Mouse (Mus musculus) embryonic facial prominence, embryonic 10.5 days (tissue): ENCODE measurements around the gene Tbcd. TPM values are rescaled to one million over a fixed set of nuclear protein-coding genes. Genes with fewer than 3 reads are reported as not detected.
"Not testable (repeated sequence)": the region's sequence is repeated elsewhere in the genome, so short reads cannot be mapped to it uniquely, and the experiment has no call there.

Experiments
- DNase-seq: peaks from one replicate; pipeline ENCODE4 v3.0.0-alpha.2; 2017; ENCODE audit warnings: low spot score
- H3K27ac ChIP-seq: fragments of 300-500 bp; sonication (generic); replicated peaks from 2 replicates; pipeline ENCODE4 v1.5.1; 2016; ENCODE audit warnings: mild to moderate bottlenecking
- H3K27me3 ChIP-seq: fragments of 300-500 bp; sonication (generic); replicated peaks from 2 replicates; pipeline ENCODE4 v1.6.1; 2016; ENCODE audit warnings: low read depth, mild to moderate bottlenecking; ENCODE audit not compliant: poor library complexity, severe bottlenecking
- H3K36me3 ChIP-seq: fragments of 300-500 bp; sonication (generic); replicated peaks from 2 replicates; pipeline ENCODE4 v1.6.1; 2016; ENCODE audit warnings: mild to moderate bottlenecking, moderate library complexity
- H3K4me1 ChIP-seq: fragments of 300-500 bp; sonication (generic); 2 replicates; pipeline ENCODE4 v1.6.1; 2016
- H3K4me3 ChIP-seq: fragments of 300-500 bp; sonication (generic); 2 replicates; pipeline ENCODE4 v1.5.1; 2016; ENCODE audit warnings: mild to moderate bottlenecking, moderate library complexity
- H3K9me3 ChIP-seq: fragments of 300-500 bp; sonication (generic); 2 replicates; pipeline ENCODE4 v1.6.1; 2016; ENCODE audit warnings: mild to moderate bottlenecking
- WGBS: fragments of 180-500 bp; shearing (Covaris S2); methylation state at CpG from one replicate; pipeline ENCODE4 v1.1.7; 2016; 5-methylcytosine and 5-hydroxymethylcytosine counted together
- polyA plus RNA-seq: library from polyadenylated mRNA; unstranded; fragments of >200 nt; fragmentation: Nextera tagmentation; extraction: Ambion mirVana; gene quantifications from 2 replicates; pipeline ENCODE4 v1.2.1, GENCODE M21; 2016

Gene Tbcd
- polyA plus RNA-seq, 1 experiment from 2014 or later = 55.0 TPM

DNA sequence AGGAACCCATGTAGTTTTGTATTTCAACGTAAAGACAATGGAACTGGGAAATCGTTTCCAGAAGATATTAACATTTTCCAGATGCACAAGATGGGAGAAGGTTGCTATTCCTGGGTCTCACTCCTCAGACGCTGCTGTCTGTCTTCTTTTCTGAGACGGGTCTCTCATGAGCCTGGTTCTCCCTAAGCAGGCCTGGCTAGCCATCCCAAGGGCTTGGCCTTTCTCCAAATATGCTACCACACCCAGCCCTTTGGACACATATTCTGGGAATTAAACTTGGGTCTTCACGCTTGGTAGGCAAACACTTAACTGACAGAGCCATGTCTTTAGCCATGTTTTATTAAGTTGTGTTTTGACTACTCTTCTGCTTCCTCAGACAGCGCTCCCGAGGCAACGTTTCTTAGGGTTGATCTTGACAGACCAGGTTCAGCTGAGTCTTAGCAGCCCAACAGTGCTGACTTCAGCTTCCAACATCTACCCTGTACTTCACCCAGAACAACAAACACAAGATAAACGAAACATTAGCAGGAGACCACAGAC lies 202.7 kb downstream of the Tbcd start:
- Histone ChIP-seq H3K4me1 (peaks cover 5% of the 10 kb centered on the region; the same call in 1 of the 2 replicates), H3K36me3 (peaks cover under 1% of the 10 kb centered on the region; the same call in 1 of the 2 replicates), H3K27me3 (no peaks in the 10 kb centered on the region), H3K27ac (no peak overlapping the region), H3K4me3 (no peak overlapping the region), H3K9me3 (no peaks in the 10 kb centered on the region)
- DNase-seq = no peak
- WGBS = 79% methylated on average over 9 of the region's 9 CpGs

DNA sequence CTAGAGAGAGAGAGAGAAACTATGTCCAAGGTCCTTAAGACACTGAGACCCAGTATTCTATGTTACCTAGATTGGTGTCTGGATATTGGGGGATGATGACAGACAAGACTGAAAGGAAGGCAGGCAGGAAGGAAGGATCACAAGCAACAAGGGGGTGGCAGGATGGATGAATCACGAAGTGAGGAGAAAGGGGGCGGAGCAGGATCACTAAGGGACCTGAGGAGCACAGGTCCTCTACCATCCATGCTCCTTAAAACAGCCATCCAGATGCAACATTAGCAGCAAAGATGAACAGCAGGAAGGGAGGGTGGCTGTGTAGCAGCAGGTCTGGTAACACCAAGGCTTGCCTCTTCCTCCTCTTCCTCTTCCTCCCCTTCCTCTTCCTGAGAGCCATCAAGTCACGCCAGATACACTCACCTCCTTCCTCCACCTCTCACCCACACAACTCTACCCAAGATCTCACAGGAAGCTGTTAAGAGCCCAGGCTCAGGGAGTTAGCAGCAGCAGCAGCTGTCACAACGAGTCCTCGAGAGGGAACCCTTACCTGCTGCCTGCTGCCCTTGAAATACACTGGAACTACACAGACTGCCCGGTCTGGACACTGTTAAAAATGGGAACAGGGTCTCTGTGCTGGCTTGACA lies 203.5 kb downstream of the Tbcd start:
- Histone ChIP-seq H3K36me3 (peaks cover 8% of the 10 kb centered on the region), H3K4me1 (peaks cover 5% of the 10 kb centered on the region; the same call in 1 of the 2 replicates), H3K9me3 (no peaks in the 10 kb centered on the region), H3K27me3 (no peaks in the 10 kb centered on the region), H3K27ac (no peak overlapping the region), H3K4me3 (no peak overlapping the region)
- 77% methylated on average over 6 of the region's 6 CpGs for WGBS
- DNase-seq = no peak

DNA sequence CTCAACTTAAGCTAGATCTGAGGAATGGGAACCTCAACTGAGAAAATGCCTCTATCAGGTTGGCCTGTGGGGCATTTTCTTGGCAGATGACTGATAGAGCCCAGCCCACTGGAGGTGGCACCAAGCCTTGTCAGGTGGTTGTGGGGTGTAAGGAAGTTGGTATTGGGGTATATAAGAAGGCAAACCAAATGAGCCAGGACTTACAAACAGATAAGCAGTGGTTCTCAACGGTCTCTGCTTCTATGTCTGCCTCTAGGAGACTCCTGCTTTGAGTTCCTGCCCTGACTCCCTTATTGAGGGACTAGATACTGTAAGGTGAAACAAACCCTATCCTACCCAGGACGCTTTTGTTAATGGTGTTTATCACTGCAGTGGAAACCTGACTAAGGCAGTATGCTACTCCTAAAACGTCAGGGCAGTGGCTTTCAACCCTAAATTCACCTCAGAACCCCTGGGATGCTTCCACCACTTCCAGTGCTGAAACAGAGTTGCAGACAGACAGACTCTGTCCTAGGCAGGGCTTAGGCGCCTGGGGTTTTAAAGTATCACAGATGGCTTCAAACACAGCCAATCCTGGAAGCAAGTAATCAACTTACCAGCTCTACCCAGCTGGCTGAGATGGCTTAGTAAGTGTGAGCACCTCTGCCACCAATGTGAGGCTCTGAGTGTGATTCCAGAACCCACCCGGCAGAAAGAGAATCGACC lies 204.2 kb downstream of the Tbcd start:
- H3K36me3 ChIP-seq = peaks cover 8% of the 10 kb centered on the region
- no peak overlapping the region for H3K27ac ChIP-seq
- peaks cover 5% of the 10 kb centered on the region; the same call in 1 of the 2 replicates for H3K4me1 ChIP-seq
- no peak for DNase-seq
- H3K27me3 ChIP-seq = no peaks in the 10 kb centered on the region
- H3K9me3 ChIP-seq = no peaks in the 10 kb centered on the region
- no peak overlapping the region for H3K4me3 ChIP-seq
- 86% methylated on average over 6 of the region's 6 CpGs for WGBS

DNA sequence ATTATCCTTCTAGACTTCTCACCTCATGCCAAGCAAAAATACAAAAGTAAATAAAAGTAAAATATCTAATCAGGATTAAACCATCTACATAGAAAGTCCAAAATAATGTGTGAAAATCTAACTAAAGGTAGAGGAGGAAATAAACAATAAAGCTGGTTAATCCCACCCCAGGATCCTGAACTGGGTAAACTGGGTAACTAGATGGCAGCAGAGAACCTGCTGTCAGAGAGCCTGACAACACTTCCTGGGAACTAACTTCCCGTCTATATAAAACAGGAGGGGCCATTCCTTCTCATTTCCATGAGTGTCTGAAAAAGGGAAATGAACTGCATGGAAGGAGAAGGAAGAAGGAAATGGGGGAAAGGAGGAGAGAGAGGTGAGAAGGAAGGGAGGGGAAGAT lies 206.4 kb downstream of the Tbcd start:
- Histone ChIP-seq H3K9me3 (no peaks in the 10 kb centered on the region), H3K27ac (no peak overlapping the region), H3K36me3 (peaks cover 8% of the 10 kb centered on the region), H3K27me3 (no peaks in the 10 kb centered on the region), H3K4me1 (peaks cover 5% of the 10 kb centered on the region; the same call in 1 of the 2 replicates), H3K4me3 (no peak overlapping the region)
- 48% methylated on average over 1 of the region's 1 CpGs for WGBS
- DNase-seq = no peak

DNA sequence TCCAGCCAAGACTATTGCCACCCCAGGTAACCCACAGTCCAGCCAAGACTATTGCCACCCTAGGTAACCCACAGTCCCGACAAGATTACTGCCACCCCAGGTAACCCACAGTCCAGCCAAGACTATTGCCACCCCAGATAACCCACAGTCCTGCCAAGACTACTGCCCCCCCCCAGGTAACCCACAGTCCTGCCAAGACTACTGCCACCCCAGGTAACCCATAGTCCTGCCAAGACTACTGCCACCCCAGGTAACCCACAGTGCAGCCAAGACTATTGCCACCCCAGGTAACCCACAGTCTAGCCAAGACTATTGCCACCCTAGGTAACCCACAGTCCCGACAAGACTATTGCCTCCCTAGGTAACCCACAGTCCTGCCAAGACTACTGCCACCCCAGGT lies 208.9 kb downstream of the Tbcd start:
- DNase-seq = not testable (repeated sequence)

DNA sequence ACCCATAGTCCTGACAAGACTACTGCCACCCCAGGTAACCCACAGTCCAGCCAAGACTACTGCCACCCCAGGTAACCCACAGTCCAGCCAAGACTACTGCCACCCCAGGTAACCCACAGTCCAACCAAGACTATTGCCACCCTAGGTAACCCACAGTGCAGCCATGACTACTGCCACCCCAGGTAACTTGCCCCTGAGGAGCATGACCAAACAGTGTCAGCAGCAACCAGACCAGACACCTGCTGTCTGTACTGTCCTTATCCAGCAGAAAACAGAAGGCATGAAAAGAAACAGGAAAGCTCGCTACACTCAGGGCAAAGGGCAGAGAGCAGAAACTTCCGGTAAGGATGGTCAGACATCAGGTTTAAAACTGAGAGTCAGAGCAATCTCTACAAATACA lies 209.4 kb downstream of the Tbcd start:
- H3K27ac ChIP-seq = no peak overlapping the region
- 93% methylated on average over 2 of the region's 2 CpGs for WGBS
- H3K36me3 ChIP-seq = peaks cover 19% of the 10 kb centered on the region
- H3K27me3 ChIP-seq = no peaks in the 10 kb centered on the region
- no peaks in the 10 kb centered on the region for H3K4me1 ChIP-seq
- DNase-seq = no peak
- H3K9me3 ChIP-seq = no peaks in the 10 kb centered on the region
- no peak overlapping the region for H3K4me3 ChIP-seq

More for the DNA sequence above, 208.9 kb downstream of the Tbcd start:
- not testable (repeated sequence) for H3K9me3 ChIP-seq, H3K27me3 ChIP-seq, H3K4me3 ChIP-seq, H3K27ac ChIP-seq, H3K4me1 ChIP-seq
- 94% methylated on average over 2 of the region's 2 CpGs for WGBS
- peaks cover 19% of the 10 kb centered on the region for H3K36me3 ChIP-seq

Other genes starting within 250 kb of the Tbcd start
- 5.1 and 5.5 TPM in 2 replicates for gene Hexdc, start 247.5 kb upstream of the Tbcd start, polyA plus RNA-seq
- gene Ogfod3, start 247.2 kb upstream of the Tbcd start, polyA plus RNA-seq = 18.5 and 21.6 TPM in 2 replicates
- 29.4 and 31.4 TPM in 2 replicates for gene Cybc1, start 222.6 kb upstream of the Tbcd start, polyA plus RNA-seq
- 55.6 and 56.8 TPM in 2 replicates for gene Narf, start 214.7 kb upstream of the Tbcd start, polyA plus RNA-seq
- gene Foxk2, start 192.0 kb upstream of the Tbcd start, polyA plus RNA-seq = 9.4 and 10.1 TPM in 2 replicates
- 101 and 103 TPM in 2 replicates for gene Wdr45b, start 97.5 kb upstream of the Tbcd start, polyA plus RNA-seq
- 1.2 and 1.3 TPM in 2 replicates for gene Rab40b, start 63.7 kb upstream of the Tbcd start, polyA plus RNA-seq
- gene Fn3krp, start 30.5 kb upstream of the Tbcd start, polyA plus RNA-seq = 6.3 and 7.8 TPM in 2 replicates
- 0.30 and 0.50 TPM in 2 replicates for gene Fn3k, start 17.0 kb upstream of the Tbcd start, polyA plus RNA-seq
- gene Zfp750, start 67.4 kb downstream of the Tbcd start, polyA plus RNA-seq = 0.73 and 0.91 TPM in 2 replicates
- gene B3gntl1, start 221.2 kb downstream of the Tbcd start, polyA plus RNA-seq = 5.8 and 6.6 TPM in 2 replicates
- gene Metrnl, start 249.6 kb downstream of the Tbcd start, polyA plus RNA-seq = 8.4 and 8.5 TPM in 2 replicates